Mouse (Mus musculus) T-cell, adult 2 months (primary cell): ENCODE measurements around the gene Ehd2.

ENCODE experiments used
- DNase-seq: peaks from one replicate; pipeline ENCODE4 v3.0.0; 2022; ENCODE audit warnings: low spot score

The Ehd2 gene

DNA sequence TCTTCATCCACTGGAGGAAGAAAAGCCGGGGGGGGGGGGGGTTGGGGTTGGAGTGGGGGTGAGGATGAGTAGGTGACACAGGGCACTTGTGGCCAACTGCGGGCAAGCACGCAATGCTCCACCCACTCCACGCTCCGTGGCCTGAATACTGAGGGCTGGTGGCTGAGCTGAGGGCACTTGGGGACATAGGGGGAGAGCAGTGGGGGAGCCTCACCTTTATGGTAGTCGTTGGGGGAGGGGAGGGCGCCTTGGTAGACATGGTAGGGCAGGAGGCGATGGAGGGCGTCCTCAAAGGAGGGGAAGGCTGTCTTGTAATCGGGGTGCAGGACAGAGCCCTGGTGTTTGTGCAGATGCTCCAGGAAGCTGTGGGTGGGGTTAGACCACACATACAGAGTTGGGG lies 8.1 kb upstream of the Ehd2 start:
- DNase-seq, result no peak

DNA sequence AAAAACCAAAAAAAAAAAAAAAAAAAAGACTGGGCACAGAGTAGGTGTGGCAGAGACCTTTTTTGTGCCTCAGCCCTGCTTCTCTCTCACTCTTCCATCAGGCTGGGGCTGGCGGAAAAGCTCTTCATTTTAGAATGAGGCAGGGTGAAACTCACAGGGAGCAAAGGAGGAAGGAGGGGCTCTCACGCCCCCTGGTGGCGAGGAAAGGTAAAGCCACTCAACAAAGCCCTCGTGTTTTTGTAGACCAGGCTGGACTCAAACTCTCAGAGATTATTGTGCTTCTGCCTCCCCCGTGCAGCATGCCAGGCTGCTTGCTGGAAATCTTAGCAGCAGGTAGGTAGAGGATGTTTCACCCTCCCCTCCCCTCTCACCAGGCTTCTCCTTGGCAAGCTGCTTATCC lies 7.3 kb upstream of the Ehd2 start:
- peak; percentile 67 for DNase-seq

DNA sequence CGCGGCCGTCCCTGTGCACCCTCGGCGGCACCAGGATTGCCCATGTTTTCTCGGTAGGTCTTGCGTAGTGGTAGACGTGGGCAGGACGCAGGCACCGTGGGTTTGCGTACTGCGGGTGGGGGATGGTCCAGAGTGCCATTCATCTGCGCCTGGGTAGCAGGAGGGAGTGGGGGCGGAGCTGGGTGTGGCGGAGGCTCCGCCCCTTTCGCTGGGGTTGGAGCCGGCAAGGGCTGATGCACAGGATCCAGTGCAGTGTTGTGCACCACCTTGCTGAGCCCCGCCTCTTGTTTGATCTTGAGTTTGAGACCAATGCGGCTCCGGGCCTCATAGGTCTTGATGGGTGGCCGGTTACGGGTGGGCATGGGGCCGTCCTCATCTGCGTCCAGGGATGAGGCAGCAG lies 4.9 kb upstream of the Ehd2 start:
- DNase-seq, result no peak

DNA sequence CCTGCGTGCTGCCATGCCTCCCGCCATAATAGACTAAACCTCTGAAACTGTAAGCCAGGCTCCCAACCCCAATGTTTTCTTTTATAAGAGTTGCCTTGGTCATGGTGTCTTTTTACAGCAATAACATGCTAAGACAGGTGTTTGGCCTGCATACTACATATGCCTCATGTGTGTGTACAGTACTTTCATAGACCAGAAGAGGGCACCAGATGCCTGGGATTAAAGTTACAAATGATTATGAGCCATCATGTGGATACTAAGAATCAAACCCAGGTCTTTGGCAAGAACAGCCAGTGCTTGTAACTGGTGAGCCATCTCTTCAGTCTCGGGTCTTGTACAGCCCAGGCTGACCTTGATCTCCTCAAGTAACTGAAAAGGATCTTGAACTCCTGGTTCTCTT lies 2.3 kb upstream of the Ehd2 start:
- no peak for DNase-seq

DNA sequence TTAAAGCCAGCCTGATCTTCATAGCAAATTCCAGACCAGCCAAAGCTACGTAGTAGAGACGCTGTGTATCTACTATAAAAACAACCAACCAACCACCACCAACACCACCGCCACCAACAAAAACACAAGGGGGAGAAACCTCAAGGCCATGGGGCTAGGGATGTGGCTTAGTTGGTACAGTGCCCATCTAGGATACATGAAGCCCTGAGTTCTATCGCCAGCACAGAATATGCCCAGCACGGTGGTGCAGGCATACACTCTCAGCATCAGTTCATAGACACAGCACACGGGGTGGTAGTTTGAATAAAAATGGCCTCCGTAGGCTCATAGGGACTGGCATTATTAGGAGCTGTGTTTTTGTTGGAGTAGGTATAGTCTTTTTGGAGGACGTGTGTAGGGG lies 955 bp upstream of the Ehd2 start:
- no peak for DNase-seq

DNA sequence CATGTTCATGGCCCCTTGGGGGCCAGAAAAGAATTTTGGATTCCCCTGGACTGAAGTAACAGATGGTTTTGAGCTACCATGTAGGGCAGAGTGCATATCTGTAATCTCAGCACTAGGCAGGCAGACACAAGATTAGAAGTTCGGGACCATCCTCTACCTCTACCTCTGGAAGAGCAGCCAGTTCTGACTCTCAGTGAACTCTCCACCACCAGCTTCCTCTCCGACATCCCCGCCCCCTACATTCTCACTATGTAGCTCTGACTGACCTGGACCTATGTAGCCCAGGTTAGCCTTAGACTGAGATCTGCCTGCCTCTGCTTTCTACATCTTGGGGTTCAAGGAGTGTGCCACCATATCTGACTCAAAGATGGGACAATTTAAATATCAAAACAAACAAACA lies 878 bp downstream of the Ehd2 start:
- no peak for DNase-seq

DNA sequence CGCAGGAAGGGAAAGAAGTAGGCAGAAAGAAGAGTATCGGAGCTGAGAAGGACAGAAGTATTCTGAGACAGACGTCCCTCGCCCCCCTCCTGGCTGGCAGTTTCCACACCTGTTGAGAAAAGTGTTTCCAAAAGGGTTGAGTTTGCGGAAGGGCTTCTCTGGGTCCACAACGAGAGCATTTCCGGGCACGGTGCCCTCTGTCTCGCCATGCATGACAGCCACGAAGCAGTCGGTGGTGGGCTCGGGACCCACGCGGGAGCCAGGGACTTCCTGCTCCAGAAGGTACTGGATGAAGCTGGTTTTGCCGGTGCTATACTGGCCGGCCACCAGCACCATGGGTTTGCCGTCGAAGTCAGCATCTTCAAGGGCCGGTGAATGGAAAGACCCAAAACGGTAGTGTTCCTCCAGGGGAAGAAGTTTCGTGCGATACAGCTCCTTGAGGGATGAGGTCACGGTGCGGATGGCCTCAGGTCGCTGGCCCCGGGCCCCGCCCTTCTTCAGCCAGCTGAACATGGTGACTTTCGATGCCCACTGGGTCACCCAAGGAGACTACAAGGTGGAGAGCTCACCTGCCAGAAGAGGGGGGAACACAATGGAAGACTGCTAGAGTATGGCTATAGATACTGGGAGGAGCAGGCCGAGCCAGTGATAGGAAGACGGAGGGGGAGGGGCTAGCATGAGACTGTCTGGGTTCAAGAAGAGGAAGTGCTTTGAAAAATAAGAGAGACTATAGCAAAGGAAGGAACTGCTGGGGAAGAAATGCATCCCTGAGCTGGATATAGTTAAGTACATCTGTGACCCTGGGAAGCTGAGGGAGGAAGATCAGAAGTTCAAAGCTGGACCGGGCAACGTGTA lies 3.3 kb downstream of the Ehd2 start:
- DNase-seq, result no peak

DNA sequence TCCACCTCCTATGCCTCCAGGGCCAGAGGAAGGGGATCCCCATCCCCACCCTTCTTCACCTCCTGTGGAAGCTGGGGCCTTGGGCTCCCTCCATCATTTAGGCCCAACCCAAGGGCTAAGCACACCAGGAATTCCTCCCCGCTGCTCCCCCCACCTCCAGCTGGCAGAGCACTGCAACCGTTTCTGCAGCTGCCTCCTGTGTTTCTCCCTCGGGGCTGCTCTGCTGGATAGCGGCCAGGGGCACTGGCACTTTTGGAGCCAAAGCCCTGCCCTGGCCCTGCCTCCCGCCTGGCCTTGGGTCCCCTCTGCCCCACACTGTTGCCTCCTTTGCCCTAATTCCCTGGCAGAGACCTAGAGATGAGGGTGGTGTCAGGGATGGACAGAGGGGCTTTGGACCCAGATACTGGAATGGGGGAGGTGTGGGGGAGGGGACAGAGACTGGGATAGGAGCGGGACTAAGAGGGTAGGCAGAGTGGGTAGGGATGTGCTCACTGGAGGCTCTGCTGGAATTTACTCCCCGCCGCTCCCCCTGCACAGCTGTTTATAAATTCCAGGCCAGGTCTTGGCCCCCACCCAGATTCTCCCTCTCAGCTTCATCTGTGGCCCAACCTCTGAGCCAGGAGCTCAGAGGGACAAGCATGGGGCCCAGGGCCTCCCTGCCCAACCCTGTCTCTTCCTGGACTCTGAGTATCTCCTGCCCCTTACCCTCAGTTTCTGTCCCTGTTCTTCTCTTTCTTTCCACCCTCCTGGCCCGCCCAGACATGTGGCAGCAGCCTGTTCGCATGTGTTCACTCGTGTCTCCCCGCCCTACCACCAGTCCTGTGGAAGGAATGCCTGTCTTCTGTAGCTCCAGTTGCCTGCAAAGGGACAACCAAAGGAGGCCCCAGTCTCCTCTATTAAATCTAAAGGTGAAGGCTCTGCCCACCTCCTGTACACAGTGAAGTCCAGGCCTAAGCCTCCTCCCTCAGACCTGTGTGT lies 4.8 kb downstream of the Ehd2 start:
- no peak for DNase-seq

DNA sequence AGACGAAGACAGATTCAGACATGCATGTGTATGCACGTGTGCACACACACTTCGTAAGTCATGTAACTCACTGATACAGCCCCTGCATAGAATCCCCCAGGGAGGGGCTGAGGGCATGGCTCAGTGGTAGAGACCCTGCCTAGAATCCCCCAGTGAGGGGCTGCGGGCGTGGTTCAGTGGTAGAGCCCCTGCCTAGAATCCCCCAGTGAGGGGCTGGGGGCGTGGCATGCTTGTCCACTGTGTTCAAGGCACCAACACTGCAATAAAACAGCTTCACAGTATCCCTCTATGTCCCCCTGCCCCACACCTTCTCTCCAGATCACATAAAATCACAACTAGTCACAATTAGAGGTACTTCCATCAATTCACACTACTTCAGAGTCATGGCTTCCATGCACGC lies 5.6 kb downstream of the Ehd2 start:
- DNase-seq, result no peak

DNA sequence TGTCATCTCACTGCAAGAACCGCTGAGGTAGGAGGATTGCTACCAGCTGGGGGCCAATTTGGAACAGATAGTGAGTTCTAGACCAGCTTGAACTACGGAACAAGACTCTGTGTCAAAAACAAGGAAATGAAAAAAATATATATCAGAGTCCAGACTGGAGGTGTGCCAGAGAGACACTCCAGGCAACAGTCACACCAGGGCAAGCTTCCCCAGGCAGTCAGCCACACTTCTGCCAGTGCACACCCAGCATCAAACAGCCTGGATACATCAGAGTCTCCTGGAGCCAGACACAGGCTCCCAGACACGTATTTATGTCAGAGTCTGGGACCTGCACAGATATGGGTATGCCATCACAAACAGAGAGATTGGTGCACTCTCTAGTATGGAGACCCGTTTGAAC lies 6.1 kb downstream of the Ehd2 start:
- DNase-seq, result no peak

DNA sequence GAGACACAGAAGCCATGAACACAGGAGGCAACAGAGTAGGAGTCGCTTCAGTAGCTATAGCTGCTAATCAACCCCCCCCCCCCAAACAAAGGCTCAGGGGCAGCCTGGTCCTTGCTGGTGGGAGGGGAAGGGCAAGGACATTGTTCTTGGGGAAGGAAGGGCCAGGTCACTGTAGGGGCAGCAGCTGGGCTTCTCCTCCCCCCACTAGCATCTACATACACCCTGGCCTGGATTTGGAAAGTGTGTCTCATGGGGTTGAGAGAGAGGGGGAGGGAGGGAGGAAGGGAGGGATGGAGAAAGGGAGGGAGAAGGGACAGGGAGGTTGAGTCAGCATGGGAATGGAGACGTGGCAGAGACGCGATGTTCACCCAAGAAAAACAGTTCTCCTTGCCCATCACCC lies 6.7 kb downstream of the Ehd2 start:
- DNase-seq, result no peak

DNA sequence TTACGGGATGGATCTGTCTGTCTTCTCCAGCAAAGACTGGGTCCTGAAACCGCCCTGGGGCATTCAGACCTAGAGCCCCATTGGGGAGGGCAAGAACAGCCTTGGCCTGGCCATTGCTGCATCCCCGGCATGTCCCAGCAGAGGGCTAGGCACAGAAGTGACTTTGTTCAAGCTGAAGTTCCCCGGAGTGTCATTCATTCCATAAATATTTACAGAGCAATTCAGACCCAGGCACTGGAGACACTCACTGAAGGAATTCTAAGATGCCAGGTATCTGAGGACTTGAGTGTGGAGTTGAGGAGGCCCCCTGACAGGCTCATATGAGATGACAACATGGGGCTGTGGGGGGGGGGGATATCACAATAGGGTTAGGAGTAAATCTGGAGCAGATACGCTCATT lies 11.2 kb downstream of the Ehd2 start:
- no peak for DNase-seq

DNA sequence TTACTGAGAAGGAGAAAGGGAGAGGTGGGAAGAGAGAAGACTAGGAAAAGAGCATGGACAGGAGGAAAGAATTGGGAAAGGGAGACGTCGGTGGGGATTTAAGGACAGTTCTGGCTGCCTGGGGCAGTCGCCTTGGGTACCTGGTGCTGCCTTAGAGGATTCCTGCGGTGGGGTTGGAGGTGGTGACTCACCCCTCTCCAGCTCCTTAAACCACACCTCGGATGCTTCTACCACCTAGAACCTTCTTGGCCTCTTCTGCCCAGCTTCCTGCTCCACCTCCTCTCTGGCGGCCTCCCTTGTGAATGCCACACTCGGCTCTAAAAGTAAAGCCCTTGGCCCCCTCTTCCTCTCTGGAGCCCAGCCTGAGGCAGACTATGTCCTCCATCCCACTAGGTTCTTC lies 11.9 kb downstream of the Ehd2 start:
- DNase-seq, result peak; percentile 15

DNA sequence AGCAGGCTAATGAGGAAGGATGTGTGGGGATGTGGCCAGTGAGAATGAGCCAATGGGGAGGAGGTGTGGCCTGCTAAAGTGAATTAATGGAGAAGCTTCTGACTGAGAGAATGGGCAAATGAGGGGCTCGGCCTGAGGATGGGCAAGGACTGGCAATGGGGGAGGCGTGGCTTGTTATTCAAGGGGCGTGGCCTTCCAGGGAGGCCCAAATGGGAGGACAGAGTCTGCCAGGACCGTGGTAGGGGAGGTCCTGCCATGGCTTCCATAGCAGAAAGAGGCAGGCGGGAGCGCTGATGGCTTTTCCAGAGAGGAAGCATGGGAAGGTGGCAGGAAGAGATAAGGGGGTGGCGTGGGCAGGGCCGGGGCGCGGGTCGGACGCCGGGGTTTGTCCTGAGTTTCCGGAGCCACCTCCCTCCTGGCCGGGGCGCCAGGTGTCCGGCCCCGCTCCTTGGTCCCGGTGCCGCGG lies 12.4 kb downstream of the Ehd2 start:
- no peak for DNase-seq

DNA sequence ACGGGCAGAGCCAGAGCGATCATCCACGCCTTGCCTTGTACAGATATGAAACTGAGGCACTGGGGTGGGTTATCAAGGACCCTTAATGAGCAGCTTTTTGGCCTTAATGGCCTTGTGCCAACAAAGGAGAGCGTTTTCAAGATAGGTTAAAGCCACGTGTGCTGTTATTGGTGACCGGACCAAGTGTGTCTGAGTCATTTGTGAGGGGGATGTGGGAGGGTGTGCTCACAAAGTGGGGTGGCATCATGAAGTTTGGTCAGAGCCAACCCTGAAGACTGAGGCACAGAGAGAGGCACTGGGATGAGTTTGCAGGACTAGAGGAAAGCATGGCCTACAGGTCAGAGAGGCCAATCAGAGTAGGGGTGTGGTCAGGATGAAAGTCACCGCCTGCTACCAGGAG lies 12.9 kb downstream of the Ehd2 start:
- no peak for DNase-seq

DNA sequence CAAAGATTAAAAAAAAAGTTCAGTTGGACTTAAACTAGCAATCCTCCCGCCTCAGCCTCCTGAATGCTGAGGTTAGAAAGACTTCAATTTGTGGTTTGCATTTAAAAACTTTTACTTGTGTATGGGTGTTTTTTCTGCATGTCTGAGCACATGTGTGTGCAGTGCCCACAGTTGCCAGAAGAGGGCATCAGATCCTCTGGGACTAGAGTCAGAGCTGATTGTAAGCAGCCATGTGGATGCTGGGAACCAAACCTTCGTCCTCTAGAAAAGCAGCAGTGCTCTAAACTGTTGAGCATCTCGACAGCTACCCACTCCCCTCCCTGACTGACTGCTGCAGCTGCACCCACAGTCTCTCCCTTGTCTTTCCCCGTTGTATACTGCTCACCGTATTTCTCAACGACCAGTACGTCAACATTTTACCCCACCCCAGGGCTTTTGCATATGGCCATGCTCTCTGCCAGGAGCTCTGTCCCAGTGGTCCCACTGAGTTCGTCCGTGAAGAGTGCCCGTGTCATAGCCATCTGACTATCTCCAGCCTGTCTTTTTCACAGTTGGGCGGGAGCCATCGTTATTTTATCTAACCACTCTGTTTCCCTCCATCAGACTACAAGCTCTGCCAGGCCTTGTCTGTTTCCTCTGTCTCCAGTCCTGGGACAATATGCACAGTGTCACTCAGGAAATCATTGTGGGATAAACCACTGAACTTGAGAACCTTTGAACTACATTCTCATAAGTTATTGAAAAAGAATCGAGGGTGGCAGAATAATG lies 13.9 kb downstream of the Ehd2 start:
- peak; percentile 18 for DNase-seq

DNA sequence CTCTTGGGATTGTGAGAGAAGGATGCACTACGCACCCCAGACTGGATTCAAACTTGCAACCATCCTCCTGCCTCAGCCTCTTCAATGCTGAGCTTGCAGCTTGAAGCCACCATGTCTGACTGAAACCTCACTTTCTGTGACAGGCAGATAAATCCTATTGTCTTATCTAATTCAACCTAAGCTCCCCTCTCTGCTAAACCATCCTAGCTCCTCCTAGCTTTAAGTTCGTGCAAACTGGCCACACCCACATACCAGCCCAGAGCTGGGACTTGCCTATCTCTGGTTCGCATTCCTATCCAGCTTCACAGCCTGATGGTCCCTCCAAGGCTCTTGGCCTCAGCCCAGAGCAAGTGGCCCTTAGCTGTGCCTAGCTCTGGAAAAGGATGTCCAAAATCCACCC lies 15.0 kb downstream of the Ehd2 start:
- DNase-seq, result no peak

DNA sequence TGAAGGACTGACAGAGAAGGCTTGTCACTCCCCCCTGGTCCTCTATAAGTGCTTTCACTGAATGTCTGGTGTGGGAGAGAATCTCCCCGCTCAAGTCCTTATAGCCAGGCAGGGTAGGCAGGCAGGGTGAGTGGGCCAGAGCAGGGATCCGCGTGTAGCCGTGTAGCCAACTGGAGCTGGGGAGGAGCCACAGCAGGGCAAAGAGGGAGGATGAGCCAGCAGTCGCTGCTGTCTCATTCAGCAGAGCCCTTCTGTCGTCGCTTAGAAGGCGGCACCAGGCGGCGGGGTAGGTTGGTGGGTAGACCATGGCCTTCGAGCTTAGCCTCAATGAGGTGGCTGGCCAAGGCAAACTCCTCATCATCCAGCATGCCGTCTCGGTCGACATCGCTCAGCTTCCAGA lies 17.4 kb downstream of the Ehd2 start:
- DNase-seq, result no peak

DNA sequence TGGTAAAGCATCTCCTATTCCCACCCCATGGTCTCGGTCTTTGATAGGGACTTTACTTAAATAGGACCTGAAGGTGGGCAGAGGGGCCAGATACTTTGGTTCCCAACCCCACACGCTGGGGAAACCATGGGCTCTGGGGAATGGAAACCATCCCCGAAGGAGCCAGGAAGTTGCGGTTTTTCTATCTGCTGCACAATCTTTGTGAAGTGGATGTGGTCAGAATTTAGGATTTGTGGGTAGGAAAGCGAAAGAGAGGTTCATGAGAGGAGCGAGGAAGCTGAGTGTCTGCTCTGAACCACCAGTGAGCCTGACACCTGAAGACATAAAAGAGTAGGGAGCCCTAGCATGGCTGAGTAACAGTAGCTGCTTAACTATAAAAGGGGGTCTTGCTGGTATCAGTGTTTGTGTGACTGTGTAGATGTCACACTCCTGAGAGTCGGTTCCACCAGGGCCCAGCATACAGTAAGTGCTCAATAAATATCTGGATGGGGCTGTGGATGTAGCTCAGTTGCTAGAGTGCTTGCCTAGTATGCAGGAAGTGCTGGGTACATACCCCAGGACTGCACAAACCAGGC lies 18.1 kb downstream of the Ehd2 start:
- DNase-seq, result peak; percentile 52

DNA sequence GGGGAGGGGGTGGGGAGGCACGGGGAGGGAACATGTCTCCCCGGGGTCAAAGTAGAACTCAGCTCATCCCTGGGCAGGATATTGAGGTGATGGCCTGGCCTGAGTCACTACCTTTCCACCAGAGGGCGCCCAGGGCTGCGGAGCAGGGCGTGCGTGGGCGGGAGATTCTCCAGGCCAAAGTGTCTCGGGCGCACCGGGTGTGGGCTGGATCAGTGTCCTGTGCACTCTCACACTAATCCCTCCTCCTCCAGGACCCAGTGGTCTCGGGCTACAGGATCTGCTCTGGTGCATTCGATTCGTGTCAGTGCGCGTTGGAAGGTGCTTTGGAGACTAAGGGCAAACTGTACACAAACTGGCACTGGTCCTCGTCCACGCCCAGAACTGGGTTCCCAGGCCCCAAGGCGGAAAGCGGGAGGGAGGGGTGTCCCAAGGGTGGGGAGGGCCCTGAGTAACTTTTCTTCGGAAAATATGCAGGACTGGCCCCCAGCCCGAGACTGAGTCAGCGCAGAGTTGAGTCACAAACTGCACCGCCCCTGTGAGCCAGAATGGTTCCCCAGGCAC lies 18.9 kb downstream of the Ehd2 start:
- DNase-seq, result peak; percentile 74

DNA sequence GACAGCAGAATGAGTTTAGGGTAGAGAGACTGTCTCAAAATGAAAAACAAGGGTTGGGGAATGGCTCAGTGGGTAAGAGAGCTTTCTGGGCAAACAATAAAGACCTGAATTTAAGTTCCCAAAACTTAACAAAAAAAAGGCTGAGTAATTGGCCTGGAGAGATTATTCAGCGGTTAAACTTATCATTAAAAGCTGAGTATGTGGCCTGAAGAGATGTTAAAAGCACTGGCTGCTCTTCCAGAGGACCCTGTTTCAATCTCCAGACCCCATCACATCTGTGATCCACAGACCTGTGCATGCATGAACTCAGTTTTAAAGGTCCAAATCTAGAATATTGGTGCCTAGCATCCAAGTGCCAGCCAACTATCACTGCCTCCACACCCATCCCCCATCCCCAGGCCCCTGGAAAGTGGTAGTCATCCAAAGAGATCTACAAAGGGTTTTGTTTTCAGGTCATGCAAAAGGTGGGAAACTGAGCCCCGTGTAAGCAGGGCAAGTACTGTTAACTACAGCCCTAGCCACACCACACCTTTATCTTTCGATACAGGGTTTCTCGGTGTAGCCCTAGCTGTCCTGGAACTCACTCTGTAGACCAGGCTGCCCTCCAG lies 19.6 kb downstream of the Ehd2 start:
- no peak for DNase-seq
